ENCODE assay signal across 19 mouse cellular contexts in the genomic region with DNA sequence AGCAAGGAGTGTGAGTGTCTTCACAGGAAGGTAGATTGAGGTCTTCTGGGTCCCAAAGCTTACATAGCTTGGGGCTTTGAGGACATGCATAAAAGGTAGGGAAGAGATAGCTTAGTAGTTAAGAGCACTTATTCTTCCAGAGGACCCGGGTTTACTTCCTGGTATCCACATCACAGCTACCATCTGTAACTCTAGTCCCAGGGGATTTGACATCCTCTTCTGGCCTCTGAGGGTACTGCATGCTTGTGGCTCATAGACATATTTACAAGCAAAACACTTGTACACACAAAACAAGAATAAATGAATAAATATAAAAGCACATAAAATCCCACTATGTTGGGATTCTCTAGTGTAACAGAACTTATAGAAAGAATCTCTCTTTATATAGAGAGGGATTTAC. TPM values are rescaled to one million over a fixed set of nuclear protein-coding genes. Genes with fewer than 3 reads are reported as not detected.
DNase-seq lines count a peak whose midpoint lies in the region; ATAC-seq and TF ChIP-seq lines count a peak whose summit lies in the region.
"Had no signal": no experiment of that assay in that cellular context is flagged by ENCODE, and none has a peak within 500 bp of the region (broad histone marks: within the 10 kb centered on the region; RNA-seq: fewer than 3 reads in every experiment).

No protein-coding gene starts in this region.

- no peaks in the 10 kb centered on the region for H3K27me3 ChIP-seq in intestine, postnatal 0 days (replicated peaks; ENCODE audit: control insufficient read depth, insufficient read depth, low read length)
- H3K27me3 ChIP-seq in intestine, embryonic 15.5 days (replicated peaks): no peaks in the 10 kb centered on the region
- H3K27me3 ChIP-seq: Patski; stomach, embryonic 15.5 days had no signal

- peak; percentile 27 for DNase-seq in thymus, postnatal 4 days
- DNase-seq in thymus, postnatal 0 days (ENCODE audit: low spot score): no peak
- DNase-seq in NIH3T3 (ENCODE audit: low read depth): peak; percentile 24
- DNase-seq in urinary bladder, adult 18-20 months (ENCODE audit: low spot score in 2 of 2): no peak
- DNase-seq: adrenal gland, adult 2 months; cerebellum, postnatal 10 days; heart, postnatal 14 days; kidney, postnatal 4 days; lung, postnatal 14 days; right cerebral cortex, postnatal 25 days had no signal

- peak; percentile 54 for TF ChIP-seq CTCF in intestine, postnatal 0 days (IDR thresholded peaks at IDR 0.05; ENCODE audit: low read depth)

- no peak overlapping the region for H3K4me2 ChIP-seq in intestine, postnatal 0 days (replicated peaks; ENCODE audit: low read depth)
- no peak overlapping the region for H3K4me2 ChIP-seq in intestine, embryonic 15.5 days (replicated peaks)
- H3K4me2 ChIP-seq: limb, embryonic 15.5 days; stomach, embryonic 15.5 days had no signal

- H3K9ac ChIP-seq in intestine, postnatal 0 days (ENCODE audit: low read depth, low read length): no peak overlapping the region
- H3K9ac ChIP-seq in intestine, embryonic 15.5 days: no peak overlapping the region
- H3K9ac ChIP-seq: limb, embryonic 15.5 days; stomach, embryonic 15.5 days had no signal

- H3K36me3 ChIP-seq in intestine, postnatal 0 days (ENCODE audit: control insufficient read depth, insufficient read depth): no peaks in the 10 kb centered on the region
- no peaks in the 10 kb centered on the region for H3K36me3 ChIP-seq in intestine, embryonic 15.5 days
- H3K36me3 ChIP-seq: limb, embryonic 15.5 days; stomach, embryonic 15.5 days had no signal

- no peak overlapping the region for H3K4me3 ChIP-seq in intestine, postnatal 0 days (ENCODE audit: low read depth, low read length)
- H3K4me3 ChIP-seq in intestine, embryonic 15.5 days (replicated peaks): no peak overlapping the region
- H3K4me3 ChIP-seq: limb, embryonic 15.5 days; stomach, embryonic 15.5 days had no signal

- whole genome bisulfite sequencing in intestine, postnatal 0 days: 67% methylated on average over 1 of the region's 1 CpGs
- 75% methylated on average over 1 of the region's 1 CpGs for WGBS in intestine, embryonic 15.5 days

- H3K9me3 ChIP-seq in intestine, postnatal 0 days (ENCODE audit: control insufficient read depth): no peaks in the 10 kb centered on the region
- H3K9me3 ChIP-seq in intestine, embryonic 15.5 days: no peaks in the 10 kb centered on the region
- H3K9me3 ChIP-seq: limb, embryonic 15.5 days; stomach, embryonic 15.5 days had no signal

- no peak overlapping the region for H3K27ac ChIP-seq in intestine, postnatal 0 days (ENCODE audit: low read depth, low read length)
- no peak overlapping the region for H3K27ac ChIP-seq in intestine, embryonic 15.5 days
- H3K27ac ChIP-seq: limb, embryonic 15.5 days; stomach, embryonic 15.5 days had no signal

- no peaks in the 10 kb centered on the region for H3K4me1 ChIP-seq in intestine, postnatal 0 days (replicated peaks; ENCODE audit: control insufficient read depth, insufficient read depth, low read length)
- no peaks in the 10 kb centered on the region for H3K4me1 ChIP-seq in intestine, embryonic 15.5 days (replicated peaks)
- H3K4me1 ChIP-seq: limb, embryonic 15.5 days; stomach, embryonic 15.5 days had no signal

- ATAC-seq in intestine, postnatal 0 days: no peak
- no peak for ATAC-seq in intestine, embryonic 15.5 days
- ATAC-seq in megakaryocyte, adult 5-6 weeks (ENCODE audit: poor library complexity, severe bottlenecking): no peak
- ATAC-seq: forebrain, embryonic 16.5 days; inflammation-experienced regulatory T-cells, adult 6 months; Patski had no signal

RNA-seq across cellular contexts. Expression of gene Nat8l, which starts 18.9 kb away (rescaled TPM):
- polyA plus RNA-seq in intestine, postnatal 0 days (2015; fragmentation: Nextera tagmentation; extraction: Ambion mirVana): 0.10 TPM in 2 replicates
- polyA plus RNA-seq in intestine, embryonic 15.5 days (2015; fragmentation: Nextera tagmentation; extraction: Ambion mirVana): 0.29 and 0.34 TPM in 2 replicates
- 0.22 and 0.23 TPM in 2 replicates for polyA plus RNA-seq in thymus, postnatal 0 days (2015; fragmentation: Nextera tagmentation; extraction: Ambion mirVana)
- 4.9 and 6.3 TPM in 2 replicates for total RNA-seq in megakaryocyte, adult 5-6 weeks (2015)
- 6.7 and 8.4 TPM in 2 replicates for total RNA-seq in megakaryocyte, adult 5-6 weeks (2017)
- polyA plus RNA-seq: inflammation-experienced regulatory T-cells, adult 6 months had no signal

RNA-seq across cellular contexts. Expression of gene Gm1673, which starts 31.4 kb away (rescaled TPM):
- polyA plus RNA-seq in intestine, postnatal 0 days (2015; fragmentation: Nextera tagmentation; extraction: Ambion mirVana): 26.0 and 26.7 TPM in 2 replicates
- polyA plus RNA-seq in intestine, embryonic 15.5 days (2015; fragmentation: Nextera tagmentation; extraction: Ambion mirVana): 54.7 and 61.2 TPM in 2 replicates
- 43.4 and 48.0 TPM in 2 replicates for polyA plus RNA-seq in thymus, postnatal 0 days (2015; fragmentation: Nextera tagmentation; extraction: Ambion mirVana)
- total RNA-seq in megakaryocyte, adult 5-6 weeks (2015): 0.48 and 1.5 TPM in 2 replicates
- 2.0 and 3.8 TPM in 2 replicates for total RNA-seq in megakaryocyte, adult 5-6 weeks (2017)
- total RNA-seq: neutrophil, adult 5-6 weeks had no signal

Comparison
In these comparisons a context has a peak if more than half of its experiments do, and no peak if none do; other contexts are left out.
1. DNase-seq: peak in thymus, postnatal 4 days (single experiment) and NIH3T3 (single experiment); none in thymus, postnatal 0 days (single experiment) and urinary bladder, adult 18-20 months (0 of 2).